Mouse (Mus musculus): ENCODE results near the gene Pvalb.

DNA sequence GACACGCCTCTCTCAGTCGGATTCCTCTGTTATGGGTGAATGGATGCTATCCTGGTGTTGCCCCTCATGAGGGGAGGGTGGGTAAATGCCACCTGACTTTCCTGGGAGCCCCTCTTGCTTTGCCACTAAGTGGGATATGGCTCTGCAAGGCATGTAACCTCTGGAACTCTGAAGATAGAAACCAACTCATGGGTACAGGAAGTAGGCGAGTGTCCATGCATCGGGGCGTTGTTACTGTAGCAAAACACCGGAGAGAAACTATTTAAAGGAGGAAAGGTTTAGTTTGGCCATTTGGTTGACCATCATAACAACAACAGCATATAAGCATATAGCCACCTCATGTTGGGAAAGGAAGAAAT lies 31.3 kb downstream of the Pvalb start:
- TF ChIP-seq POLR2A (IDR thresholded peaks at IDR 0.05; ENCODE audit: control insufficient read depth, low read depth, low read length) (no peak), CTCF (IDR thresholded peaks at IDR 0.05; ENCODE audit: control insufficient read depth, insufficient read depth, insufficient replicate concordance, low read depth, low read length) (no peak)

Data from testis, adult 2 months (tissue).